Mouse (Mus musculus) spleen, adult 2 months (tissue): ENCODE data around the gene Pkdcc. TPM values are rescaled to one million over a fixed set of nuclear protein-coding genes. Genes with fewer than 3 reads are reported as not detected.

Source experiments
- DNase-seq, 2 experiments: peaks; one replicate each; pipeline versions ENCODE4 v3.0.0 to v3.0.0-alpha.2; 2012 to 2021; ENCODE audit warnings: low spot score in 2 of 2, low read depth in 1 of 2
- H3K27ac ChIP-seq: fragments of 200-500 bp; 2 replicates; pipeline ENCODE4 v1.5.1; 2012; ENCODE audit warnings: low read length, inconsistent platforms; ENCODE audit not compliant: insufficient read depth
- H3K27me3 ChIP-seq: fragments of 200-500 bp; 2 replicates; pipeline ENCODE4 v1.6.1; 2012; ENCODE audit warnings: mild to moderate bottlenecking, moderate library complexity, low read length, inconsistent platforms; ENCODE audit not compliant: control insufficient read depth, insufficient read depth
- H3K36me3 ChIP-seq: fragments of 200-500 bp; 2 replicates; pipeline ENCODE4 v1.6.1; 2012; ENCODE audit warnings: mild to moderate bottlenecking, low read length, inconsistent platforms; ENCODE audit not compliant: control insufficient read depth, insufficient read depth
- H3K4me1 ChIP-seq: fragments of 200-500 bp; 2 replicates; pipeline ENCODE4 v1.6.1; 2011; ENCODE audit warnings: inconsistent platforms; ENCODE audit not compliant: control insufficient read depth, insufficient read depth, insufficient read length
- H3K4me3 ChIP-seq: fragments of 200-500 bp; 2 replicates; pipeline ENCODE4 v1.5.1; 2011; ENCODE audit warnings: mild to moderate bottlenecking, inconsistent platforms; ENCODE audit not compliant: insufficient read depth, insufficient read length; ENCODE audit errors: extremely low read depth
- CTCF ChIP-seq: fragments of 200-500 bp; IDR thresholded peaks from 2 replicates; pipeline ENCODE4 v1.5.1; 2011; ENCODE audit warnings: mild to moderate bottlenecking, inconsistent platforms; ENCODE audit not compliant: insufficient read depth, insufficient read length, insufficient replicate concordance; ENCODE audit errors: extremely low read depth
- POLR2A ChIP-seq: fragments of 200-500 bp; IDR thresholded peaks from 2 replicates; pipeline ENCODE4 v1.6.1; 2011; ENCODE audit warnings: low read depth, low read length, inconsistent platforms
- WGBS: fragments of 180-500 bp; shearing (Covaris S2); methylation state at CpG from one replicate; pipeline ENCODE4 v1.1.7; 2018; 5-methylcytosine and 5-hydroxymethylcytosine counted together
- polyA plus RNA-seq: library from polyadenylated mRNA; depleted of rRNA; stranded (reverse); fragments of >200 nt; gene quantifications from 2 replicates; pipeline ENCODE4 v1.2.3, GENCODE M21; 2012

Pkdcc gene
- polyA plus RNA-seq, 1 experiment, result 41.0 TPM

DNA sequence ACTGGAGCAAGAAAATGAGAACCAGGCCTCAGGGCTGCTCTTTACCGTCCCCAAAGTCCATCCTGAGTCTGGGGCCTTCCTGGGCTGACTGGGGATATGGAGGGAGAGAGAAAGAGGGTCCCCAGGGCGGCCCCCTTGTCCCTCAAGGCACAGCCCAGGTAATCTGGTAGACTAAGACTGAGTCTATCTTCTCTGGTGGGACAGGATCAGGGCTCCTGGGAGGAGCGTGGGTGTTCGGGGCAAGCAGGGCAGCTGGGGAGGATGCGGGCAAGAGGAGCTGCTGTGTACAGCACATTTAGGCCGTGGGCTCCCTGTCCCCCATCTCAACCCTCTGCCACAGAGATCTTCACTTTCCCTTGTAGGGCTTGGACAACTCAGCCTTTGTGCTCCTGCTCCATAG lies 3.6 kb downstream of the Pkdcc start:
- WGBS, result 89% methylated on average over 6 of the region's 6 CpGs
- Histone ChIP-seq H3K36me3 (no peaks in the 10 kb centered on the region), H3K4me3 (no peak overlapping the region), H3K4me1 (peaks cover 3% of the 10 kb centered on the region; the same call in 1 of the 2 replicates), H3K27me3 (peaks cover 14% of the 10 kb centered on the region), H3K27ac (no peak overlapping the region; the same call in 1 of the 2 replicates)
- TF ChIP-seq CTCF (no peak), POLR2A (no peak)
- DNase-seq, result no peak

DNA sequence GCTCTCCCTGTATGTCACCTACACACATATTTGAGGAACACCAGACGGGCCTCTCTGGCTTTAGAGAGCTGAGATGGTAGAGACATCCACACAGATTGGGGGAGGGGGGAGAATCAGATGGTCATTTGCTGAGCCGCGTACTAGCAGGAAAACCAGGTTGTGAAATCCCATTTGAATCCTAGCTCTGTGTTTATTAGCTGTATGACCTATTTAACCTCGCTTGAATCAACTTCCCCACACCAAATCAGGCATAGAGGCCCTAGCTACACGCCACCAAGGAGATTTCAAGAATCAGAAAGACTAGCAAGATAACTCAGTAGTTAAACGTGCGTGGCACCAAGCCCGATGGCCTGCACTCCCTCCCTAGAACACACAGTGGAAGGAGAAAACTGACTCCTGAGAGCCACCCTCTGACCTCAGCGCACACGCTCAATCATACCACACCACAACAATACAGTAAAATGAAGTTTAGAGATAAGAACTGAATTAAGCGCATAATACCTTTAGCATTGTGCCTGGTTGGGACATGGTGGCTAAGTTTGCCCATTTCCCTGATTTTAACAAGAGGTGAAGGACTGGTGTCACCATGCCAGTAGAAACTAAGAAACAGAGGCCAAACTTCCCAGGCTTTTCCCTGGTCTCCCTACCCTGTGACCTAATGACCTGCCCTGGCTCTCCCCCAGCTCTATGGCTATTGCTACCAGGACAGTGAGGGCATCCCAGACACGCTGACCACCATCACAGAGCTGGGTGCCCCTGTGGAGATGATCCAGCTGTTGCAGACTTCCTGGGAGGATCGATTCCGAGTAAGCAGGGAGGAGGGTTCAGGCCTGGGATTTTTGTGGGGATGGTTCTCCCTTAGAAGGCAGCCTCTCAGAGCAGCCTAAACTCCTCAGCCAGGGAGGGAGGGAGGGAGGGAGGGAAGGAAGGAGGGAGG lies 4.5 kb downstream of the Pkdcc start:
- WGBS, result 84% methylated on average over 14 of the region's 14 CpGs
- Histone ChIP-seq H3K4me1 (peaks cover 3% of the 10 kb centered on the region; the same call in 1 of the 2 replicates), H3K27ac (peak overlapping the region; percentile 36)

DNA sequence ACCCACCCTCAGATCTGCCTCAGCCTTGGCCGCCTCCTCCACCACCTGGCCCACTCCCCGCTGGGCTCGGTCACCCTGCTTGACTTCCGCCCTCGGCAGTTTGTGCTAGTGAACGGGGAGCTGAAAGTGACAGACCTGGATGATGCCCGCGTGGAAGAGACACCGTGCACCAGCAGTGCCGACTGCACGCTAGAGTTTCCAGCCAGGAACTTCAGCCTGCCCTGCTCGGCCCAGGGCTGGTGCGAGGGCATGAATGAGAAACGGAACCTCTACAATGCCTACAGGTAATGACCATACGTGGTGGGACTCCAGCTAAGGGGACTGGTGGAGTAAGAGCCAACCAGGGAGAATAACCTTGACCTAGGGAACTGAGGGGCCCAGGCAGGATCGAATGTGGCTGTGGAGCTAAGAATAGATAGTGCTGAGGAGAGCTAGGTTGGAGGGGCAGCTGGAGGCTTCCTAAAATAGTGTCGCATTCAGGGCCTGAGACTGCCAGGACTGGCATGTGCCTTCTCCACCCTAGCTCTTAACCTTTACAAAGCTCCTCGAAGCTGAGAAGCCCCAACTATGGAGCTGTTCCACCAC lies 6.0 kb downstream of the Pkdcc start:
- H3K4me1 ChIP-seq, result no peaks in the 10 kb centered on the region
- WGBS, result 90% methylated on average over 18 of the region's 18 CpGs
- no peak for TF ChIP-seq POLR2A
- TF ChIP-seq CTCF, result no peak
- no peaks in the 10 kb centered on the region for H3K27me3 ChIP-seq
- DNase-seq, result no peak
- no peak overlapping the region for H3K27ac ChIP-seq
- no peaks in the 10 kb centered on the region for H3K36me3 ChIP-seq
- H3K4me3 ChIP-seq, result no peak overlapping the region

More for the DNA sequence above, 4.5 kb downstream of the Pkdcc start:
- no peak overlapping the region for H3K4me3 ChIP-seq
- DNase-seq, result no peak
- H3K27me3 ChIP-seq, result peaks cover 13% of the 10 kb centered on the region
- no peak for TF ChIP-seq POLR2A
- no peak for TF ChIP-seq CTCF
- H3K36me3 ChIP-seq, result no peaks in the 10 kb centered on the region

DNA sequence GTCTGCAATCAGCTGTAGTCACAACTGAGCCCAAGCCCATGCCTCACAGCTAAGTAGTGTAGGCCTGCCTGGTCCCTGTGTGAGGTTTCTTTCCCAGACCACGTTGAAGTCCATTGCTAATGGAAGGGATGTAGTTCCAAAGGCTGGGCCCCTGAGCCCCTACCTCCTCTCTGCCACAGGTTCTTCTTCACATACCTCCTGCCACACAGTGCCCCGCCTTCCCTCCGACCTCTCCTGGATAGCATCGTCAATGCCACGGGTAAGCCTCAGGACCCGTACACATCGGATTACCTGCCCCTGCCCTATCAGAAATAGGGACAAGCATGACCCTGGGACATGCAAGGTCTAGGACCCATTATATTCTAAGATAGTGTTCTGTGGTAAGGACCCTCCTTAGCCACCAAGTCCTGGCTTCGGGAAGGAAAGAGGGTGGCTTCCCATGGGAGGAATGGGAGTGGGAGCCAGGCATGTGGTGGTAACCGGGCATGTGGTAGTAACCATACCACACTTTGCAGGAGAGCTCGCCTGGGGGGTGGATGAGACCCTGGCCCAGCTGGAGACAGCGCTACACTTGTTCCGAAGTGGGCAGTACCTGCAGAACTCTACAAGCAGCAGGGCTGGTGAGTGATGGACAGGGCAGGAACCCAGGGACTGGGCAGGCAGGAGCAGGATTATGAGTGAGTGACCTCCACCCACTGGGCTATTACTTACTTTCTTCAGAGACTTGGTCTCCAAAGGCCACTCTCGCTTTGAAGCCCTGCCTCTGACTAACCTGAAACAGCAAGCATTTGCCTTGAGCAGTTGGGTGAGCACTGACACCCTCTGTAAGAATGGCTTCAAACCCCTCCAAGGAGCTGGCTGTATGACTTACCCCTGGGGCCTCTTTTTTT lies 6.8 kb downstream of the Pkdcc start:
- no peaks in the 10 kb centered on the region for H3K27me3 ChIP-seq

DNA sequence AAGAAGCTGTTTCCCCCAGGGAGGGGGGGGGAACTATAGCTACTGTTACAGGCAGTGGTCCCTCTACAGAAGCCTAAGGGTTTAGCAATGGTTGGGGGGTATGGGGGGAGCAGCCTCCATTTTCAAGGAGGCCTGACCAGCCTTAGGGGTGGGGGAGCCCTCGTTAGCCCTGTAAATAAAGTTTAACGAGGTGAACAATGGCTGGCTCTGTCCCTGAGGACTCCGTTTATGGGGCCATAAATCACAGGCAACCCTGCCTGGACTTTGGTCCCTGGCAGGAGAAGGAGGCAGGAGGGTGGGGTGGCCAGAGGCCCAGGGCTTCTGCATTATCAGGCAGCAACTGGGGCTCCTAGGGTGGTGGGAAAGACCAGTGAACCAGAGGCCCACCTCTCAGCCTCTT lies 7.6 kb downstream of the Pkdcc start:
- DNase-seq, result no peak

More for the DNA sequence above, 6.8 kb downstream of the Pkdcc start:
- H3K4me1 ChIP-seq, result no peaks in the 10 kb centered on the region
- 90% methylated on average over 13 of the region's 13 CpGs for WGBS
- no peaks in the 10 kb centered on the region for H3K36me3 ChIP-seq
- no peak overlapping the region for H3K4me3 ChIP-seq
- DNase-seq, result no peak
- no peak overlapping the region for H3K27ac ChIP-seq
- TF ChIP-seq POLR2A (no peak), CTCF (no peak)

GRCm38 (mm10) chr17:83224451-83224971 lies 9.4 kb downstream of the Pkdcc start:
- TF ChIP-seq POLR2A (no peak), CTCF (no peak)
- H3K36me3 ChIP-seq, result no peaks in the 10 kb centered on the region
- no peak overlapping the region for H3K4me3 ChIP-seq
- DNase-seq, result no peak
- H3K27me3 ChIP-seq, result no peaks in the 10 kb centered on the region
- 88% methylated on average over 13 of the region's 13 CpGs for WGBS
- H3K27ac ChIP-seq, result no peak overlapping the region
- no peaks in the 10 kb centered on the region for H3K4me1 ChIP-seq

More for the DNA sequence above, 7.6 kb downstream of the Pkdcc start:
- no peak overlapping the region for H3K27ac ChIP-seq
- no peaks in the 10 kb centered on the region for H3K4me1 ChIP-seq
- TF ChIP-seq CTCF, result no peak
- no peak for TF ChIP-seq POLR2A
- 81% methylated on average over 3 of the region's 3 CpGs for WGBS
- no peak overlapping the region for H3K4me3 ChIP-seq
- no peaks in the 10 kb centered on the region for H3K27me3 ChIP-seq
- H3K36me3 ChIP-seq, result no peaks in the 10 kb centered on the region
